Mouse (Mus musculus) CD8-positive naive resting alpha-beta T cell, adult 2 months (primary cell): Measurements from ENCODE around the gene Gjb2.

Experiments
- DNase-seq, 2 experiments: peaks; one replicate each; pipeline ENCODE4 v3.0.0; 2022; ENCODE audit warnings: low read depth in 2 of 2, low spot score in 2 of 2

Gene Gjb2

DNA sequence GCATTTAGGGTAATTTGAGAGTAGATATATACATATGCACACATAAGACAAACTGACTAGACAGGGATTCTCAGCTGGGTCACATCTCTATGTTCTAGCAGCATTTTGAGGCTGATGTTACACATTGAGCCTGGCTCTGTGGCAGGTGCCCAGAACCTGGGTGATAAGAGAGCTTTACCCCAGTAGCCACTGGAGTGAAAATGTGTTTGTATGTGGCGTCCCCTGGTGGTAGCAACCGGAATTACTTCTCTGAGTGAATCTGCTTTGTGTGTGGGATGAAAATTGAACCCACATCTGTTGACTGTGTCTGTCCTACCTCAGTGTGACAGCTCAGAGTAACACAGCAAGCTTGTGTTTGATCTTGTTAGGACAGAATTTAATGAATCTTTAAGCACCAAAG, 34.6 kb downstream of the Gjb2 start:
- peak; percentile 12 to 32 for DNase-seq

DNA sequence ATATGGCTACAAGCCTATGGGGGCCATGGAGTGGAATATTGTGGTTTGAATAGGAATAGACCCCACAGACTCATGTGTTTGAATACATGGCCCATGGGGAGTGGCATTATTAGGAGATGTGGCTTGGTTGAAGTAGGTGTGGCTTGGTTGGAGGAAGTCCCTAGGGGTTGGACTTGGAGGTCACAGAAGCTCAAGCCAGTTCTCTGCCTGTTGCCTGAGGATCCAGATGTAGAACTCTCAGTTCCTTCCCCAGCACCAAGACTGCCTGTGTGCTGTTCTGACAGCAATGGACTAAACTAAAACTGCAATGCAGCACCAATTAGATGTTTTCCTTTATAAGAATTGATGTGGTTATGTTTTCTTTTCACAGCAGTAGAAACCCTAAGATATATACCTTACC, 38.4 kb downstream of the Gjb2 start:
- no peak for DNase-seq

DNA sequence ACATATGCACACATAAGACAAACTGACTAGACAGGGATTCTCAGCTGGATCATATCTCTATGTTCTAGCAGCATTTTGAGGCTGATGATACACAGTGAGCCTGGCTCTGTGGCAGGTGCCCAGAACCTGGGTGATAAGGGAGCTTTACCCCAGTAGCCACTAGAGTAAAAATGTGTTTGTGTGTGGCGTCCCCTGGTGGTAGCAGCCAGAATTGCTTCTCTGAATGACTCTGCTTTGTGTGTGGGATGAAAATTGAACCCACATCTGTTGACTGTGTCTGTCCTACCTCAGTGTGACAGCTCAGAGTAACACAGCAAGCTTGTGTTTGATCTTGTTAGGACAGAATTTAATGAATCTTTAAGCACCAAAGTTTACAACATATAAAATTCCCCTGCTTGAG, 44.5 kb downstream of the Gjb2 start:
- DNase-seq: peak; percentile 16 to 33

DNA sequence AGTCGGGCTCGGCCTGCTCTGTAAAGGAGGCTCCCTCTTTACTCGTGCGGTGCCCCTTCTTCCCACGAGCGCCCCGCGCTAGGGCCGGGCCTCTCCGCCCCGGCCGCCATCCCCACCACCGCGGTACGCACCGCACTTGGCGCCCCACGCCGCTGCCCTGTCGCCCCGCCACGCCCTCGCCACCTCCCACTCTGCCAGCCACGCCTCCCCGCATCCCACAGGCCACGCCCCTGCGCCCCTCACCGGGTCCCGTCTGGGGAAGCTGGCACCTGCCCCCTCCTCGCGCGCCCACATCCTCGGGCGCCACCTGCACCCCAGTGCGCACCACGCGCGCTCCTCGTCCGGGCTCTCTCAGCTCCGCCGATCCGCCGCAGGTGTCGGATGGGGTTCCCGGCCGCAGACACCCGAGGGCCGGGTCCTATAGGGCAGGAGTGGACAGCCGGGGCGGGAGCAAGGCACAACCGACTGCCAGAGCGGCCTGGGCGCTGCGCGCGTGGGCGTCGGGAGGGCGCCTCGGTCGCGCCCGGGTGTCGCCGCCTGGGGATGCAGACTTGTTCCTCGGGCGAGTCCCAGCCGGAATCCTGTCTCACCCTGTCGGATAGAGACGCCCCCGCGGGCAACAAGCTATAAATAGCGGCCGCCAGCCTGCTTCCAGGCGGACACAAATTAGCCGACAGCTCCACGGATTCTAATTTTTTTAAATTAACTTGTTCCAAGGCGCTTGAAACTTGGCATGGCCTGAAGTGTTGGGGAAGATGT, 46.8 kb downstream of the Gjb2 start, which contains the start of gene Gja3:
Gene Gja3, minus strand, starts transcription at position 538 of the 759 bp plus-strand sequence.
- DNase-seq: no peak

DNA sequence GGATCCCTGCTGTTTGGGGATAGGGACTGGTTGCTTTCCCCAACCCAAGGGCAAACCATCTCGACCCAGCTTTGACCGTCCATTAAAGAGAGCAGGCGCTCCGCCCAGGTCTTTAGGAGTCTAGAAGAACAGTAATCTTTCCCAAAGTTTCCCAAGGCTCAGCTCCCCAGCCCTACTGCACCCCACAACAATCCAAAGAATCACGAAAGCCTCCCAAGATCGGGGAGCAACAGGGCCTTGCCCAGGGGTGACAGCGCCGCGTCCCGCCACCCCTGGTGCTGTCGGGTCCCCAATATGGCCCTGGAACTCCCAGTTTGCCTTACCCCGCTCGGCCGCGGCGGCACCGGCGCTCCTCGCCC, 47.3 kb downstream of the Gjb2 start:
- no peak for DNase-seq

DNA sequence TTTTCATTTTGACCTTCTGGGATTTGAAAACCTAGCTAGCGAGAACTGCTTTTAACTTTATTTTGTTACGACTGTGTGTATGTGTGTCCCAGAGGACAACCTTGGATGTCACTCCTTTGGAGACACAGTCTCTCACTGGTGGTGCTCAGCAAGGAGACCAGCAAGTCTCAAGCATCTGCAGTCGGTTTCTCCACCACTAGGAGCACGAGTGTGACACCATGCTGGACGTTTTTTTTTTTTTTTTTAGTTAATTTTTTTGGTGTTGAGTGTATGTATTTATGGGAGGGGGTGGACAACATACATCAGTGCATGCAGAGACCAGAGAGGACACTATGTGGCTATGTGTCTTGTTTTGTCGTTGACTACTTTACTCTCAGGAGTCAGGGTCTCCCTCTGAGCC, 51.8 kb downstream of the Gjb2 start:
- no peak for DNase-seq
